Mouse (Mus musculus) forebrain, embryonic 14.5 days (tissue): ENCODE data around the gene Gtpbp1. TPM values are rescaled to one million over a fixed set of nuclear protein-coding genes. Genes with fewer than 3 reads are reported as not detected.

Experiments
- ATAC-seq: fragments of 200-750 bp; cut with Nextera tagmentation; 2 replicates; pipeline ENCODE4 v1.8.0; 2017; ENCODE audit warnings: mild to moderate bottlenecking, moderate library complexity
- DNase-seq: peaks from one replicate; pipeline ENCODE4 v3.0.0-alpha.2; 2015; ENCODE audit warnings: low spot score
- H3K27ac ChIP-seq: fragments of 300-500 bp; sonication (generic); 2 replicates; pipeline ENCODE4 v1.5.1; 2014; ENCODE audit warnings: low read depth, mild to moderate bottlenecking, control low read depth, low read length, moderate library complexity
- H3K27me3 ChIP-seq: fragments of 300-500 bp; sonication (generic); replicated peaks from 2 replicates; pipeline ENCODE4 v1.6.1; 2014; ENCODE audit warnings: low read length, control low read depth, mixed read lengths; ENCODE audit not compliant: control insufficient read depth, insufficient read depth
- H3K36me3 ChIP-seq: fragments of 300-500 bp; sonication (generic); 2 replicates; pipeline ENCODE4 v1.6.1; 2014; ENCODE audit warnings: low read length, control low read depth; ENCODE audit not compliant: control insufficient read depth, insufficient read depth
- H3K4me1 ChIP-seq: fragments of 300-500 bp; sonication (generic); 2 replicates; pipeline ENCODE4 v1.6.1; 2014; ENCODE audit warnings: antibody characterized with exemption, low read length, control low read depth; ENCODE audit not compliant: control insufficient read depth, insufficient read depth
- H3K4me2 ChIP-seq: fragments of 300-500 bp; sonication (generic); 2 replicates; pipeline ENCODE4 v1.6.1; 2014; ENCODE audit warnings: mild to moderate bottlenecking, control low read depth, low read length
- H3K4me3 ChIP-seq: fragments of 300-500 bp; sonication (generic); 2 replicates; pipeline ENCODE4 v1.5.1; 2014; ENCODE audit warnings: low read depth, low read length, control low read depth
- H3K9ac ChIP-seq: fragments of 300-500 bp; sonication (generic); 2 replicates; pipeline ENCODE4 v1.6.1; 2014; ENCODE audit warnings: mild to moderate bottlenecking, low read length, control low read depth, moderate library complexity
- H3K9me3 ChIP-seq: fragments of 300-500 bp; sonication (generic); replicated peaks from 2 replicates; pipeline ENCODE4 v1.6.1; 2016; ENCODE audit warnings: low read length, control low read depth, mixed read lengths; ENCODE audit not compliant: control insufficient read depth
- WGBS: fragments of 180-500 bp; shearing (Covaris S2); extraction: QIAGEN DNeasy Blood & Tissue Kit; methylation state at CpG from one replicate; pipeline ENCODE4 v1.1.7; 2014; 5-methylcytosine and 5-hydroxymethylcytosine counted together
- polyA plus RNA-seq: library from polyadenylated mRNA; unstranded; fragments of >200 nt; fragmentation: Nextera tagmentation; extraction: Ambion mirVana; gene quantifications from 2 replicates; pipeline ENCODE4 v1.2.1, GENCODE M21; 2014

Gene Gtpbp1
- polyA plus RNA-seq, 1 experiment from 2014 or later = 36.2 TPM

DNA sequence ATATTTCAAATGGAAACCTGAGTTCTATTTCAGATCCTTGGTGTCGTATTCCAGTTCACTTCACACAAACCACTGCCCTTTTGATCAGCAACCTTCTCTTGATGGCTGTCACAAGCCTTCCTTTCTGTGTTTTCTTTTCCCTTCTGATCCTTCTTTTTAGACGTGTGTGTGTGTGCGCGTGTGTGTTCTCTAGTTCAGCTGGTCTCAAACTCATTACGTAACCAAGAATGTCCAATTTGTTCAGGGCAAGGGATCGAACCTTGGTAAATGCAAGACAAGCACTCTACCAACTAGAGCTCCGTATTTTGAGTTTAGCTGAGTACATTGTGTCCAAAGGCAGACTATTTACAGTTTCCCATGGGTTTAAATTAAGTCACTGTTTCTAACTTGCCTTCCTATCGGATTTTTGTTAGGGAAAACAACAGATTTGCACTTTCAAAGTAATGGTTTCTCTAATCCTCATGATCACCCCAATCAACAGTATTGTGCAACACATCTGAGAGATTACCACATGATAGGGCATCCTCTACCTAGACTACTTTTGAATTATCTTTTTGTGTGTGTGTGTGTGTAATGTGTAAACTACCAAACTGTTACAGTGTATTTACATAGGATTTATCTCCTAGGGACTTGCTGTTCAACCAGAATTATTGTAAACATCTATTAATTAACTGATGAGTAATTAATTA lies 2.2 kb upstream of the Gtpbp1 start:
- Histone ChIP-seq H3K9ac (peak overlapping the region; percentile 90; the same call in 1 of the 2 replicates), H3K36me3 (no peaks in the 10 kb centered on the region), H3K9me3 (no peaks in the 10 kb centered on the region), H3K4me2 (peak overlapping the region; percentile 63), H3K4me1 (peaks cover 56% of the 10 kb centered on the region), H3K27me3 (no peaks in the 10 kb centered on the region), H3K27ac (peak overlapping the region; percentile 90), H3K4me3 (peak overlapping the region; percentile 95)
- WGBS = 2% methylated on average over 8 of the region's 8 CpGs
- ATAC-seq = no peak
- no peak for DNase-seq

DNA sequence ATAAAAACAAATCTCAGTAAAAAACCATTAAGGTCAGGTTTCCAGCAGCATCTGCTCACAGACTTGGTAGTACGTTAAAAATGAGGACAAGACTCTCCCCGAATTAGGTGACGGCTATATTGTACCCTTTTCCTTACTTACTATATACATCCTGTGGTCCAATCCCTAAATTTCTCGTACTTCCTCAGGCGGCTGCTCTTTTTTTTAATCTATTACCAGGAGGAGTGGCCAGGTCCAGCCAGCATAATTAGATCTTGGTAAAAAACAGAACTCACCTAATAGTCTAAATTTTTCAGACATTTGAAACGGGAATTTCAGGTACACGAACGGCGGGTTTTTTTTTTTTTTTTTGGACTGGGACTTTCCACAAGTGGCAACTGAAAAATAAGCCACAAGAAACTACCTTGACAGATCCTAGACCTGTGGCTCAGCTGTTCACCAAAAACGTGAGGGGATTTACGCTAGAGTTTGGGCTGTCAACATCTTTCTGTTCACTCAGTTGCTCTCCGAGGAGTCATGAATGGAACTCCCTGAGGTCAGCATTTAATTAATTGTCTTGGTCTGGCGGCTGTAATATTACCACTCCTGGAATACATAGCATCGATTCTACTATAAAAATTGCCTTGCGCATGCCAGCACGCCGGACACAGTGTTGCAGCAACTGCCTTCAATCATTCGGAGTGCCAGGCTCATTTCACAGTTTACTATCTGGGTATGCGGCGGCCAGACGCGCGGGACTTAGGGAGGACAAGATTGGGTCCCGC lies 801 bp upstream of the Gtpbp1 start:
- 15% methylated on average over 24 of the region's 24 CpGs for whole genome bisulfite sequencing
- ATAC-seq (no peak), DNase-seq (no peak)
- H3K36me3 ChIP-seq = peaks cover 3% of the 10 kb centered on the region; the same call in 1 of the 2 replicates
- peaks cover 43% of the 10 kb centered on the region for H3K4me1 ChIP-seq
- H3K9ac ChIP-seq = 0 out of 2 replicates have a peak overlapping the region, but pooled peaks have one; percentile 29
- no peaks in the 10 kb centered on the region for H3K27me3 ChIP-seq
- no peaks in the 10 kb centered on the region for H3K9me3 ChIP-seq
- H3K27ac ChIP-seq = peak overlapping the region; percentile 48; the same call in 1 of the 2 replicates
- H3K4me2 ChIP-seq = peak overlapping the region; percentile 68
- H3K4me3 ChIP-seq = peak overlapping the region; percentile 30

DNA sequence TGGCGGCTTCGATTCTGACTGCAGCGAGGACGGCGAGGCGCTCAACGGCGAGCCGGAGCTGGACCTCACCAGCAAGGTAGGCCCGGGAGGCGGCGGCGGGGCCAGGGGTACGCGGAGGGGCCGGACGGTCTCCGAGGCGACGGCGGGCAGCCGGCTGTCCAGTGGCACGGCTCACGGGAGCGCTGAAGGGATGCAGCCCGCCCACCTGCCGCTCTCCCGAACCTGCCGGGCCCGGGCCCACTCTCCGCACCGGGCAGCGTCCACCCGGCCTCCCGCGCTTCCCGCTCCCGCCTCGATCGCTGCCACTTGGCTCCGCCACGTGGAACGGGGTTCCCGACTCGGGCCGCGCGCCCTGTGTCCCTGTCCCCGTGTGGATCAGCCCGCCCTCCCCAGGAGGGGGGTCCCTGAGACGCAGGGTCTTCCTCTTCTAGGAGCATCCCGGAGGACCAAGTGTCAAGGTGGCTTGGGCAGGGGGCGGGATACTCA lies 421 bp downstream of the Gtpbp1 start:
- Histone ChIP-seq H3K4me3 (peak overlapping the region; percentile 93), H3K9me3 (no peaks in the 10 kb centered on the region), H3K27ac (peak overlapping the region; percentile 84), H3K4me1 (peaks cover 31% of the 10 kb centered on the region), H3K27me3 (no peaks in the 10 kb centered on the region), H3K9ac (peak overlapping the region; percentile 87), H3K4me2 (peak overlapping the region; percentile 97), H3K36me3 (peaks cover 6% of the 10 kb centered on the region)
- ATAC-seq = peak; percentile 16; the same call in 1 of the 2 replicates
- DNase-seq = peak; percentile 20
- WGBS = under 1% methylated on average over 44 of the region's 53 CpGs

DNA sequence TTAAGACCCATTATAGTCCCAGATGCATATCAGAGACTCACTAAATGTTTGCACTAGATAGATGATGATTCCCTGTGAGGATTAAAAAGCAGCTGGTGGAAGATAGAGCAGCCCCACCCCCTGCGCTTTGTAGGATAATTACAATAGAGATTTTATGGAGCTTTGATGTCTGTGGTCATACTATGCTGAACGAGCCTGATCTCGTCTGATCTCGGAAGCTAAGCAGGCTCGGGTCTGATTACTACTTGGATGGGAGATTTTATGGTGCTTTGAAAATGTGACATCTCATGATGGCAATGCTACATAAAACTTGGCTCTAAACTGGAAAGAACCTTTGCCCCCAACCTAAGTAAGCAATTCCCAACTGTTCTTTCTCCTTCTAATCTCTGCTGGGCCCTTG lies 1.7 kb downstream of the Gtpbp1 start:
- Histone ChIP-seq H3K27ac (no peak overlapping the region), H3K36me3 (peaks cover 9% of the 10 kb centered on the region), H3K4me3 (peak overlapping the region; percentile 93; the same call in 1 of the 2 replicates), H3K4me1 (peaks cover 26% of the 10 kb centered on the region), H3K27me3 (no peaks in the 10 kb centered on the region), H3K4me2 (peak overlapping the region; percentile 14; the same call in 1 of the 2 replicates), H3K9me3 (no peaks in the 10 kb centered on the region), H3K9ac (peak overlapping the region; percentile 22; the same call in 1 of the 2 replicates)
- 76% methylated on average over 5 of the region's 5 CpGs for WGBS
- no peak for DNase-seq
- ATAC-seq = no peak

DNA sequence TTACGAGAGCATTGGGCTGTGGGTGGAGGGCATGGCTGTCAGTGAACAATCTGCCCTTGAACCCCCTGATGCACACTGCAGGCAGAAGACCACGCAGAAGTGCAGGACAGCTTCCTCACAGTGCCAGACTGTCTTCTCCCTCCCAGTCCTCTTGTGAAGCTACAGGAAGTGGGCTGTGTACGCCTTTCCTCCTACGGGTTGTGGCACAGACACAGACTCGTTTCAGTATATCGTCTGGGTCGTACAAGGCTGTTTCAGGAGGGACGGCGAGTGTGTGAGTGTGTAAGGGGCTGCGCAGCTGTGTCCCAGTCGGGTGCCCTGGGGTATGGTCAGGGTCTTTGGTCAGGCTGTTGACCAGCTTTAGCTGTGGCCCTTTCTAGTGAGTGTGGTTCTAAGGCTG lies 3.1 kb downstream of the Gtpbp1 start:
- DNase-seq (no peak), ATAC-seq (no peak)
- no peaks in the 10 kb centered on the region for H3K27me3 ChIP-seq
- no peak overlapping the region for H3K27ac ChIP-seq
- 93% methylated on average over 11 of the region's 11 CpGs for WGBS
- no peak overlapping the region for H3K9ac ChIP-seq
- peaks cover 21% of the 10 kb centered on the region for H3K4me1 ChIP-seq
- peaks cover 9% of the 10 kb centered on the region for H3K36me3 ChIP-seq
- no peaks in the 10 kb centered on the region for H3K9me3 ChIP-seq
- H3K4me2 ChIP-seq = no peak overlapping the region
- no peak overlapping the region for H3K4me3 ChIP-seq

DNA sequence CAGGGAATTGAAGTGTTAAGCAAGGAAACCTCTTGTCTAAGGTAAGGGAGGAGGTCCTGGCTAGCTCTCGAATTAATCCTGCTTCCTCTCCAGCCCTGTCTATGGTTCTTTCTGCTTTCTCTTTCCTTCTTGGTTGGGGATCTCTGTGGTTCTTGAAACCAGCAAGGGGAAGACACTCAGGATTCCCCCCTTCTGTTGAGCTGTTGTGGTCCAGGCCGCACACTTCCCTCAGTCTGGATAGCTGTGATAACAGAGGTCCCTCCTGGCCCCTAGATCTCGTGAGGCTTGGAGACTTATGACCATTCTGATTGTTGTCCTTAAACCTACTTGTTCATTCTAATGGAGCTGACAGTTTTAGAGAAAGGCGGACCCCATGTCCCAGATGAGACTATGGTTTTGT lies 3.9 kb downstream of the Gtpbp1 start:
- Histone ChIP-seq H3K9me3 (no peaks in the 10 kb centered on the region), H3K27me3 (no peaks in the 10 kb centered on the region), H3K4me1 (peaks cover 21% of the 10 kb centered on the region), H3K36me3 (peaks cover 11% of the 10 kb centered on the region), H3K9ac (no peak overlapping the region), H3K27ac (no peak overlapping the region), H3K4me2 (no peak overlapping the region), H3K4me3 (no peak overlapping the region)
- no peak for DNase-seq
- ATAC-seq = no peak
- WGBS = 94% methylated on average over 4 of the region's 4 CpGs

DNA sequence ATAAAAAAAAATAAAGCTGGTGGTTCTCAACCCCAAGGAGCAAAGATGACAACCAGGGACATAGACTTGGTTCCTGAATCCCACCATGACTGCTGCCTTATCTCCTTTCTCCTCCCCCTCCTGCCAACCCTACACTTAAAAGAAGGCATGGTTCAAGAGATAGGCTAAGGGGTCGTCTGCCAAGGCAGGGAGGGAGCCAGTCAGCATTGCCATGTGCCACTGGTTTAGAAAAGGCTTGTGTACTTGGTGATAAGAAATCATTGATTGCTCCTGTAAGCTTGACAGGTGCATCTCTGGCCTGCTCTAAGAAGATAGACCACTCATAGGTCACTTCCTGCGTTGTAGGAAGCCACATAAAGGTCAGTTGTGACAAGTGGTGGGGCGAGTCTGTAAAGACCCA lies 4.9 kb downstream of the Gtpbp1 start:
- no peak for DNase-seq
- no peak overlapping the region for H3K9ac ChIP-seq
- no peak overlapping the region for H3K4me2 ChIP-seq
- peaks cover 16% of the 10 kb centered on the region for H3K4me1 ChIP-seq
- H3K27me3 ChIP-seq = no peaks in the 10 kb centered on the region
- no peak for ATAC-seq
- no peak overlapping the region for H3K27ac ChIP-seq
- no peaks in the 10 kb centered on the region for H3K9me3 ChIP-seq
- no peak overlapping the region for H3K4me3 ChIP-seq
- H3K36me3 ChIP-seq = peaks cover 11% of the 10 kb centered on the region
- WGBS = 85% methylated on average over 3 of the region's 3 CpGs

DNA sequence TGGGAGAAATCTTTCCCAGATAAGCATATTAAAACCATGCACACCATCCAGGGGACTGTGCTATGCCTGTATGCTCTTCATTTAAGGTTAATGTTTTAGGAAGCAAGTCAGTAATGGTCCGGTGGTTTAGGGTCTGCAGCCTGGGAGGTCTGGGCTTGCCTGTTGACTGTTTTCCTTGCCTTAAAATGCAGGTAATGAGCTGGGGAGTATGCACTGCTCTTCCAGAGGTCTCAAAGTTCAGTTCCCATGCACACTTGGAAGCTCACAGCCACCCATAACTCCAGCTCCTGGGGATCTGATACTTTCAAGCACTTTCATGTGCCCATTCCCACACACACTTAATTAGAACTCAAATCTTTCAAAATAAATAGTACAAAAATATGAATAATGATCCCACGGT lies 5.9 kb downstream of the Gtpbp1 start:
- Histone ChIP-seq H3K27ac (peak overlapping the region; percentile 84; the same call in 1 of the 2 replicates), H3K4me1 (peaks cover 14% of the 10 kb centered on the region), H3K36me3 (peaks cover 11% of the 10 kb centered on the region), H3K9ac (no peak overlapping the region), H3K4me2 (no peak overlapping the region), H3K4me3 (no peak overlapping the region), H3K27me3 (no peaks in the 10 kb centered on the region), H3K9me3 (no peaks in the 10 kb centered on the region)
- DNase-seq (no peak), ATAC-seq (no peak)
- 94% methylated on average over 2 of the region's 2 CpGs for WGBS
